Mouse (Mus musculus): ENCODE measurements at regions not wholly inside any gene's neighbourhood (a gene's known extent, or its start where the extent isn't known, plus 50 kb on each side); places are given as distances from the start of the nearest gene placed in this dataset. TPM values are rescaled to one million over a fixed set of nuclear protein-coding genes. Genes with fewer than 3 reads are reported as not detected.
A peak's percentile ranks its signal among the peaks of the same experiment; 100 is the strongest.
"Not testable (repeated sequence)": the region's sequence is repeated elsewhere in the genome, so short reads cannot be mapped to it uniquely, and the experiment has no call there.

- not testable (repeated sequence) for H3K4me3 ChIP-seq; H3K9me3 ChIP-seq; ATAC-seq (ENCODE audit: insufficient number of reproducible peaks, insufficient read depth, low FRiP score, low TSS enrichment, low read depth); H3K27me3 ChIP-seq; H3K4me2 ChIP-seq; H3K36me3 ChIP-seq; H3K27ac ChIP-seq; H3K4me1 ChIP-seq; H3K9ac ChIP-seq
- 89% methylated on average over 7 of the region's 7 CpGs for WGBS
Measured at GRCm38 (mm10) chr12:37014945-37015344, 93.4 kb upstream of the Meox2 start.

GRCm38 (mm10) chr12:37015474-37016248 lies 92.7 kb upstream of the Meox2 start:
- H3K4me1 ChIP-seq: no peaks in the 10 kb centered on the region
- H3K27me3 ChIP-seq: no peaks in the 10 kb centered on the region
- no peak for ATAC-seq (ENCODE audit: insufficient number of reproducible peaks, insufficient read depth, low FRiP score, low TSS enrichment, low read depth)
- WGBS: 49% methylated on average over 4 of the region's 4 CpGs
- no peak overlapping the region for H3K9ac ChIP-seq
- H3K27ac ChIP-seq: no peak overlapping the region
- no peak overlapping the region for H3K4me2 ChIP-seq
- no peaks in the 10 kb centered on the region for H3K9me3 ChIP-seq
- H3K4me3 ChIP-seq: no peak overlapping the region
- no peaks in the 10 kb centered on the region for H3K36me3 ChIP-seq

- Histone ChIP-seq H3K36me3 (no peaks in the 10 kb centered on the region), H3K9me3 (no peaks in the 10 kb centered on the region), H3K9ac (no peak overlapping the region), H3K4me2 (no peak overlapping the region), H3K27me3 (no peaks in the 10 kb centered on the region), H3K4me3 (no peak overlapping the region), H3K4me1 (no peaks in the 10 kb centered on the region), H3K27ac (no peak overlapping the region)
- no peak for ATAC-seq (ENCODE audit: insufficient number of reproducible peaks, insufficient read depth, low FRiP score, low TSS enrichment, low read depth)
- 73% methylated on average over 3 of the region's 3 CpGs for WGBS
Measured at GRCm38 (mm10) chr12:37047191-37047590, 61.1 kb upstream of the Meox2 start.

GRCm38 (mm10) chr12:37050596-37050995 lies 57.7 kb upstream of the Meox2 start:
- Histone ChIP-seq H3K9ac (no peak overlapping the region), H3K4me3 (no peak overlapping the region), H3K36me3 (no peaks in the 10 kb centered on the region), H3K4me1 (no peaks in the 10 kb centered on the region), H3K27ac (no peak overlapping the region), H3K4me2 (no peak overlapping the region), H3K27me3 (no peaks in the 10 kb centered on the region), H3K9me3 (no peaks in the 10 kb centered on the region)
- no peak for ATAC-seq (ENCODE audit: insufficient number of reproducible peaks, insufficient read depth, low FRiP score, low TSS enrichment, low read depth)
- 18% methylated on average over 1 of the region's 1 CpGs for WGBS

GRCm38 (mm10) chr12:37057411-37057810 lies 50.9 kb upstream of the Meox2 start:
- H3K27me3 ChIP-seq: no peaks in the 10 kb centered on the region
- ATAC-seq (ENCODE audit: insufficient number of reproducible peaks, insufficient read depth, low FRiP score, low TSS enrichment, low read depth): no peak; the same call in 1 of the 2 replicates
- H3K4me2 ChIP-seq: no peak overlapping the region
- no peak overlapping the region for H3K27ac ChIP-seq
- H3K4me3 ChIP-seq: no peak overlapping the region
- H3K4me1 ChIP-seq: no peaks in the 10 kb centered on the region
- H3K36me3 ChIP-seq: no peaks in the 10 kb centered on the region
- no peaks in the 10 kb centered on the region for H3K9me3 ChIP-seq
- no peak overlapping the region for H3K9ac ChIP-seq
- 28% methylated on average over 3 of the region's 3 CpGs for WGBS

Small RNA genes lying in the stretch of these regions (microRNA-seq; reads per million reads assigned to microRNA genes)
- gene Gm44326 (not detected), gene Mir5099 (120 reads per million, percentile 56 among the genes with 10 or more reads in this experiment)

All from embryonic facial prominence, embryonic 13.5 days (tissue).